Comparison of ENCODE assay signal across 28 mouse cellular contexts in genomic region chr19:59837138-59837537, GRCm38 (mm10).
DNase-seq lines count a peak whose midpoint lies in the region; ATAC-seq lines count a peak whose summit lies in the region.
"Had no signal": no experiment of that assay in that cellular context is flagged by ENCODE, and none has a peak within 500 bp of the region (broad histone marks: within the 10 kb centered on the region; RNA-seq: fewer than 3 reads in every experiment).

No protein-coding gene starts in this region.

- no peaks in the 10 kb centered on the region for H3K27me3 ChIP-seq in forebrain, embryonic 15.5 days
- no peaks in the 10 kb centered on the region for H3K27me3 ChIP-seq in forebrain, embryonic 11.5 days (ENCODE audit: control insufficient read depth, insufficient read depth, low read length)
- no peaks in the 10 kb centered on the region for H3K27me3 ChIP-seq in midbrain, embryonic 11.5 days (ENCODE audit: control insufficient read depth, insufficient read depth, low read length)
- H3K27me3 ChIP-seq: CH12.LX; heart, embryonic 12.5 days; heart, embryonic 15.5 days; Patski had no signal

- H3K36me3 ChIP-seq in forebrain, embryonic 15.5 days: no peaks in the 10 kb centered on the region
- no peaks in the 10 kb centered on the region for H3K36me3 ChIP-seq in forebrain, embryonic 11.5 days (ENCODE audit: control insufficient read depth, insufficient read depth, low read length)
- no peaks in the 10 kb centered on the region for H3K36me3 ChIP-seq in midbrain, embryonic 11.5 days (ENCODE audit: control insufficient read depth, insufficient read depth, low read length)
- H3K36me3 ChIP-seq: G1E; heart, embryonic 12.5 days; heart, embryonic 15.5 days; hindbrain, embryonic 10.5 days had no signal

- DNase-seq in forebrain, embryonic 11.5 days (ENCODE audit: low spot score): no peak
- DNase-seq in layer of hippocampus, adult 11-12 months (ENCODE audit: low spot score): peak; percentile 28
- DNase-seq in layer of hippocampus, postnatal 25 days (ENCODE audit: extremely low spot score in 1 of 2, low spot score in 1 of 2): no peak
- peak; percentile 27 for DNase-seq in brain, adult 2 months (ENCODE audit: low read depth, low spot score)
- DNase-seq in layer of hippocampus, adult 9-10 months (ENCODE audit: low spot score): peak; percentile 46
- no peak for DNase-seq in midbrain, embryonic 11.5 days (ENCODE audit: low spot score, missing footprints)
- no peak for DNase-seq in adrenal gland, postnatal 4 days (ENCODE audit: low spot score in 2 of 2)
- DNase-seq: adrenal gland, postnatal 10 days; adrenal gland, postnatal 36 days; B cell, adult 2 months; cerebellum, adult 18-20 months; cerebellum, adult 9-10 months; cerebellum, postnatal 14 days; gastrocnemius, postnatal 25 days; heart, adult 18-20 months; heart, postnatal 10 days; heart, postnatal 36 days had no signal

- no peak overlapping the region for H3K9ac ChIP-seq in forebrain, embryonic 15.5 days (replicated peaks)
- no peak overlapping the region for H3K9ac ChIP-seq in forebrain, embryonic 11.5 days (ENCODE audit: low read length)
- no peak overlapping the region for H3K9ac ChIP-seq in midbrain, embryonic 11.5 days (ENCODE audit: low read length)
- H3K9ac ChIP-seq: heart, embryonic 12.5 days; heart, embryonic 15.5 days; hindbrain, embryonic 14.5 days had no signal

- no peak overlapping the region for H3K4me3 ChIP-seq in forebrain, embryonic 15.5 days
- H3K4me3 ChIP-seq in forebrain, embryonic 11.5 days (ENCODE audit: low read depth, low read length): no peak overlapping the region
- H3K4me3 ChIP-seq in midbrain, embryonic 11.5 days (ENCODE audit: low read depth, low read length): no peak overlapping the region
- H3K4me3 ChIP-seq: heart, embryonic 12.5 days; heart, embryonic 15.5 days; hindbrain, embryonic 10.5 days had no signal

- H3K4me1 ChIP-seq in forebrain, embryonic 15.5 days: peaks cover 17% of the 10 kb centered on the region
- H3K4me1 ChIP-seq in forebrain, embryonic 11.5 days (replicated peaks; ENCODE audit: control insufficient read depth, insufficient read depth, low read length): no peaks in the 10 kb centered on the region
- H3K4me1 ChIP-seq in midbrain, embryonic 11.5 days (ENCODE audit: control insufficient read depth, insufficient read depth, low read length): no peaks in the 10 kb centered on the region
- H3K4me1 ChIP-seq: heart, embryonic 12.5 days; heart, embryonic 15.5 days had no signal

- H3K9me3 ChIP-seq in forebrain, embryonic 15.5 days: no peaks in the 10 kb centered on the region
- no peaks in the 10 kb centered on the region for H3K9me3 ChIP-seq in forebrain, embryonic 11.5 days (ENCODE audit: control insufficient read depth, low read length)
- no peaks in the 10 kb centered on the region for H3K9me3 ChIP-seq in midbrain, embryonic 11.5 days (ENCODE audit: control insufficient read depth, low read length)
- H3K9me3 ChIP-seq: G1E; heart, embryonic 12.5 days; heart, embryonic 15.5 days; hindbrain, embryonic 10.5 days had no signal

- 0 out of 2 replicates have a peak, but pooled peaks have one; percentile 46 for ATAC-seq in forebrain, embryonic 15.5 days (replicated peaks)
- no peak for ATAC-seq in forebrain, embryonic 11.5 days (replicated peaks; ENCODE audit: low FRiP score)
- ATAC-seq in midbrain, embryonic 11.5 days (ENCODE audit: low FRiP score): no peak
- ATAC-seq: hindbrain, postnatal 0 days; inflammation-experienced regulatory T-cells, adult 6 months; intestine, embryonic 16.5 days; Patski had no signal

- WGBS in forebrain, embryonic 15.5 days: 55% methylated on average over 4 of the region's 4 CpGs
- 80% methylated on average over 4 of the region's 4 CpGs for WGBS in forebrain, embryonic 11.5 days
- WGBS in midbrain, embryonic 11.5 days: 80% methylated on average over 4 of the region's 4 CpGs

- no peak overlapping the region for H3K4me2 ChIP-seq in forebrain, embryonic 15.5 days (replicated peaks)
- no peak overlapping the region for H3K4me2 ChIP-seq in forebrain, embryonic 11.5 days (ENCODE audit: low read depth, low read length, severe bottlenecking)
- no peak overlapping the region for H3K4me2 ChIP-seq in midbrain, embryonic 11.5 days
- H3K4me2 ChIP-seq: heart, embryonic 12.5 days; heart, embryonic 15.5 days; hindbrain, embryonic 14.5 days had no signal

- H3K27ac ChIP-seq in forebrain, embryonic 15.5 days (replicated peaks): no peak overlapping the region
- no peak overlapping the region for H3K27ac ChIP-seq in forebrain, embryonic 11.5 days (ENCODE audit: low read depth, low read length)
- H3K27ac ChIP-seq in midbrain, embryonic 11.5 days (ENCODE audit: low read depth, low read length): no peak overlapping the region
- H3K27ac ChIP-seq: heart, embryonic 15.5 days; hindbrain, embryonic 10.5 days; hindbrain, embryonic 14.5 days; hindbrain, postnatal 0 days had no signal

Comparison
In these comparisons a context has a peak if more than half of its experiments do, and no peak if none do; other contexts are left out.
1. DNase-seq: peak in layer of hippocampus, adult 11-12 months (single experiment), brain, adult 2 months (single experiment) and layer of hippocampus, adult 9-10 months (single experiment); none in forebrain, embryonic 11.5 days (single experiment), layer of hippocampus, postnatal 25 days (0 of 2), midbrain, embryonic 11.5 days (single experiment) and adrenal gland, postnatal 4 days (0 of 2).